Mouse (Mus musculus) forebrain, embryonic 12.5 days (tissue): ENCODE results near the gene Cdh15. TPM values are rescaled to one million over a fixed set of nuclear protein-coding genes. Genes with fewer than 3 reads are reported as not detected.
A peak's percentile ranks its signal among the peaks of the same experiment; 100 is the strongest.

Source experiments
- ATAC-seq: fragments of 200-750 bp; cut with Nextera tagmentation; 2 replicates; pipeline ENCODE4 v1.8.0; 2017; ENCODE audit warnings: moderate TSS enrichment; ENCODE audit not compliant: low FRiP score
- H3K27ac ChIP-seq: fragments of 300-500 bp; sonication (generic); 2 replicates; pipeline ENCODE4 v1.5.1; 2016; ENCODE audit warnings: mild to moderate bottlenecking
- H3K27me3 ChIP-seq: fragments of 300-500 bp; sonication (generic); 2 replicates; pipeline ENCODE4 v1.6.1; 2016; ENCODE audit warnings: mild to moderate bottlenecking
- H3K36me3 ChIP-seq: fragments of 300-500 bp; sonication (generic); replicated peaks from 2 replicates; pipeline ENCODE4 v1.6.1; 2016; ENCODE audit warnings: mild to moderate bottlenecking
- H3K4me1 ChIP-seq: fragments of 300-500 bp; sonication (generic); 2 replicates; pipeline ENCODE4 v1.6.1; 2016
- H3K4me2 ChIP-seq: fragments of 300-500 bp; sonication (generic); 2 replicates; pipeline ENCODE4 v1.6.1; 2016; ENCODE audit warnings: mild to moderate bottlenecking, moderate library complexity
- H3K4me3 ChIP-seq: fragments of 300-500 bp; sonication (generic); replicated peaks from 2 replicates; pipeline ENCODE4 v1.5.1; 2016; ENCODE audit warnings: mild to moderate bottlenecking
- H3K9ac ChIP-seq: fragments of 300-500 bp; sonication (generic); 2 replicates; pipeline ENCODE4 v1.6.1; 2016; ENCODE audit warnings: mild to moderate bottlenecking
- H3K9me3 ChIP-seq: fragments of 300-500 bp; sonication (generic); 2 replicates; pipeline ENCODE4 v1.6.1; 2016
- WGBS: fragments of 180-500 bp; shearing (Covaris S2); methylation state at CpG from one replicate; pipeline ENCODE4 v1.1.7; 2016; 5-methylcytosine and 5-hydroxymethylcytosine counted together
- polyA plus RNA-seq: library from polyadenylated mRNA; unstranded; fragments of >200 nt; fragmentation: Nextera tagmentation; extraction: Ambion mirVana; gene quantifications from 2 replicates; pipeline ENCODE4 v1.2.1, GENCODE M21; 2016

Gene Cdh15
- polyA plus RNA-seq, 1 experiment from 2014 or later: 0.73 TPM

DNA sequence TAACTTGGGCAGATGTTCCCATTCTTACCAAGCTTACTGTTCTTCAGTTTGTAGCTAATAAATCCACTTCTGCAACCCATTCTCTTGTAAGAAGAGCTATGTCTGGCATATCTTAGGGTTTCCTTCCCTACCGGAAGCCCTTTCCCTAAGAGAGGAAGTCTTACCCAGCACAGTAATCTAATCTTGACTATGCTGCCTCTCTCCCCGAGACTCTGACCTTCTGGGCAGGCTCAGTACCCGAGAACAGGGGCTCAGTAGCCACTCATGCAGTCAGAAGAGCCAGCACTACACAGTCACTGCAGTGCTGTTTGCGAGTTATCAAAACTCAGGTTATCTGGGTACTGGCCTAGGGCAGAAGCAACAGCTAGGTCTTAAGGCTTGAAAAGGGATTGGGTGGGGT, 50.3 kb downstream of the Cdh15 start:
- Histone ChIP-seq H3K36me3 (peaks cover 67% of the 10 kb centered on the region), H3K4me3 (no peak overlapping the region), H3K9ac (no peak overlapping the region), H3K4me1 (no peaks in the 10 kb centered on the region), H3K27me3 (no peaks in the 10 kb centered on the region), H3K4me2 (no peak overlapping the region), H3K9me3 (no peaks in the 10 kb centered on the region), H3K27ac (no peak overlapping the region)
- 87% methylated on average over 4 of the region's 4 CpGs for WGBS
- no peak for ATAC-seq

DNA sequence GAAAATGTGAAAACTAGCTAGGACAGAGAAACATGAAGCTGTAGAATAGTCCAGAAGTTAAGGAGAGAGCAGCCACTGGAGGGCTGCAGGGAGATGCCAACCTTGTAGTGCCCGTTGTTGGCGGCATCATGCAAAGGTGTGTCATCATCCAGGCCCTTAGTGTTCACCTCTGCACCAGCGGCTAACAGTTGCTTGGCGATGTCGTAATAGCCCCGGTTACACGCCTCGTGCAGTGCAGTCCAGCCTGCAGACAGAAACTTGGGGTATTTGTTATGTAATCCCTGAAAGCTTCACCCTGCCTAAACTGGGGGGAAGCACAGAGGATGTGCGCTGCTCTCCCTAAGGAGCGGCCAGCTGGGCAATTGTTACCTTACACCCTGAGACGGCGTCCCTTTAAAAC, 50.7 kb downstream of the Cdh15 start:
- WGBS: 95% methylated on average over 12 of the region's 12 CpGs
- no peak for ATAC-seq
- Histone ChIP-seq H3K36me3 (peaks cover 63% of the 10 kb centered on the region), H3K4me3 (no peak overlapping the region), H3K4me2 (no peak overlapping the region), H3K27me3 (no peaks in the 10 kb centered on the region), H3K4me1 (no peaks in the 10 kb centered on the region), H3K9ac (no peak overlapping the region), H3K27ac (no peak overlapping the region), H3K9me3 (no peaks in the 10 kb centered on the region)

DNA sequence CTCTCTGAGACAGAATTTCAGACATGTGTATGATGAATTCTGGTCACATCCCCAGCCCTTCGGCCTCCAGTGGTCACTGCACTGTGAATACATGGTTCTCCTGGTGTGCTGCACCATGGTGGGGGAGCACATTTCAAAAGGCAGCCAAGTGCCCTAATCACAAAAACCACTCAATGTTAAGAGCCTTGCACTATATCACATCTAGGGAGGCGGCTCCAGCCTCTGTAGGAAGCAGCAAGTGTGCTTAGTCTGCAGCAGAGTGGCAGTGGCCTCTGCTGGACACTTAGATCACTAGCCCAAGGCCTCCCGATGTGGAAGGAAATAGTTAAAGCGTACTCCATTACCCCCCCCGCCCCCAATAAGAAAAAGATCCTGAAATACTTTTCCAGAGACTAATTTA, 51.3 kb downstream of the Cdh15 start:
- H3K27ac ChIP-seq: no peak overlapping the region
- H3K4me3 ChIP-seq: no peak overlapping the region
- WGBS: 68% methylated on average over 5 of the region's 5 CpGs
- H3K36me3 ChIP-seq: peaks cover 57% of the 10 kb centered on the region
- ATAC-seq: no peak
- H3K9ac ChIP-seq: no peak overlapping the region
- H3K9me3 ChIP-seq: no peaks in the 10 kb centered on the region
- H3K27me3 ChIP-seq: no peaks in the 10 kb centered on the region
- no peaks in the 10 kb centered on the region for H3K4me1 ChIP-seq
- H3K4me2 ChIP-seq: no peak overlapping the region

DNA sequence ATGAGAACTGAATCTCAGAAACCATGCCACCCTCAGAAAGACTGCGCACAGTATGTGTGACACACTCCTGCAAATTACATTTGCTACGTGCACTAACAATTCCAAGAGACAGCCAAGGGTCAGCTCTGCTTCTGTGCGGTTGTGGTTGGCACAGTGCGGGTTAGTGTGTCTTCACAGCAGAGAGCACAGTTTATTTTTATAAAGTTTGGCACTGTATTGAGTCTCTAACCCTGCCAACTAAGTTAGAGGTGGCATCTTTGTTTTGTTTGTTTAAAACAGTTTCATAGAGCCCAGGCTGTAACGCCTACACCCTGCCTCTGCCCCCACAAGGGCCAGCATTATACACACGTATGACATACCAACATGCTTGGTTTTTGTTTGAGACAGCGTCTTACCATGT, 53.7 kb downstream of the Cdh15 start:
- Histone ChIP-seq H3K36me3 (peaks cover 33% of the 10 kb centered on the region), H3K4me1 (no peaks in the 10 kb centered on the region), H3K9ac (no peak overlapping the region), H3K27me3 (no peaks in the 10 kb centered on the region), H3K27ac (no peak overlapping the region), H3K4me2 (no peak overlapping the region), H3K9me3 (no peaks in the 10 kb centered on the region), H3K4me3 (no peak overlapping the region)
- ATAC-seq: no peak
- 95% methylated on average over 7 of the region's 7 CpGs for WGBS

GRCm38 (mm10) chr8:122901892-122902515, 54.2 kb downstream of the Cdh15 start:
- H3K9me3 ChIP-seq: no peaks in the 10 kb centered on the region
- H3K27me3 ChIP-seq: no peaks in the 10 kb centered on the region
- no peak overlapping the region for H3K4me2 ChIP-seq
- no peak for ATAC-seq
- no peak overlapping the region for H3K9ac ChIP-seq
- WGBS: 91% methylated on average over 8 of the region's 8 CpGs
- peaks cover 28% of the 10 kb centered on the region for H3K36me3 ChIP-seq
- H3K4me3 ChIP-seq: no peak overlapping the region
- no peak overlapping the region for H3K27ac ChIP-seq
- H3K4me1 ChIP-seq: no peaks in the 10 kb centered on the region

- 65% methylated on average over 3 of the region's 3 CpGs for WGBS
- H3K27ac ChIP-seq: no peak overlapping the region; the same call in 1 of the 2 replicates
- no peaks in the 10 kb centered on the region for H3K9me3 ChIP-seq
- peaks cover 28% of the 10 kb centered on the region for H3K36me3 ChIP-seq
- no peak for ATAC-seq
- H3K9ac ChIP-seq: no peak overlapping the region; the same call in 1 of the 2 replicates
- no peaks in the 10 kb centered on the region for H3K27me3 ChIP-seq
- no peak overlapping the region for H3K4me2 ChIP-seq
- no peak overlapping the region for H3K4me3 ChIP-seq
- no peaks in the 10 kb centered on the region for H3K4me1 ChIP-seq
Measured at GRCm38 (mm10) chr8:122902581-122902980, 54.8 kb downstream of the Cdh15 start.

DNA sequence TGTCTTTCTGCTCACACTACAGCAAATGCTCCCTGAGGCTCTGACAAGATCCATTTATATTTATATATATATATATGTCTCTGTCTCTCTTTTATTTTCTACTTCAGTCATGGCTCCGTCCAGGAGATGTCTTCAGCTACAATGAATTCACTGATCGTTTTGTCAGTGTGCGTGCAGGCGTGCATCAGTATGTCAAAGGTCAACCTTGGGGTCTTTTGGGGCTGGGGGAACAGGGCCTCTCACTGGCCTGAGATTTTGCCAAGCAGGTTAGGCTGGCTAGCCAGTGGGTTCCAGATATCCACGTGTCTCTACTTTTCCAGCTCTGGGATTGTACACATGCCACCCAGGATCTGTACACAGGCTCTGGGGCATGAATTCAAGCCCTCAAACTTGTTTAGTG, 55.2 kb downstream of the Cdh15 start:
- ATAC-seq: no peak
- Histone ChIP-seq H3K9ac (no peak overlapping the region), H3K4me3 (no peak overlapping the region), H3K4me2 (no peak overlapping the region), H3K36me3 (peaks cover 28% of the 10 kb centered on the region), H3K9me3 (no peaks in the 10 kb centered on the region), H3K27ac (no peak overlapping the region; the same call in 1 of the 2 replicates), H3K27me3 (no peaks in the 10 kb centered on the region), H3K4me1 (no peaks in the 10 kb centered on the region)
- WGBS: 36% methylated on average over 5 of the region's 5 CpGs

DNA sequence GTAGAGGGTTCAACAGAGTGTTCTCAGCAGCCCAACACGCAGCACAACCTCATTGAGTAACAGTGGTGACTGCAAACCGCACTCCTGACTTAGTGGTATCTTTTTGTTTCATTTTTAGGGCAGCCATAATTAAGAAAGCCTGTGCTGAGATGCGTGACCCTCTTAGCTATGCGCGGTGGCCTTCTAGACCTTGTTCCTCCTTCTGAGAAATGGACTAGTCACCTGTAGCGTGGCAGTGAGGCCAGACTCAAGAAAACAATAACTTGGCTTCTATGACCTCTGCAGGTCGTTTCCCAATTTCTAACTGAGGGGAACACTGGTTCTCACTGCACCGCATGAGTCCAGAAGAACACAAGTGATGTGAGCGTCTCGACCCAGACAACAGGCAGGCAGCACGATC, 56.7 kb downstream of the Cdh15 start:
- WGBS: 89% methylated on average over 11 of the region's 11 CpGs
- Histone ChIP-seq H3K9me3 (no peaks in the 10 kb centered on the region), H3K9ac (no peak overlapping the region), H3K36me3 (peaks cover 22% of the 10 kb centered on the region), H3K27me3 (no peaks in the 10 kb centered on the region), H3K27ac (no peak overlapping the region; the same call in 1 of the 2 replicates), H3K4me3 (no peak overlapping the region), H3K4me2 (no peak overlapping the region), H3K4me1 (peaks cover under 1% of the 10 kb centered on the region; the same call in 1 of the 2 replicates)
- ATAC-seq: no peak

- no peak overlapping the region for H3K4me3 ChIP-seq
- H3K4me2 ChIP-seq: no peak overlapping the region
- no peaks in the 10 kb centered on the region for H3K27me3 ChIP-seq
- H3K4me1 ChIP-seq: peaks cover 8% of the 10 kb centered on the region
- H3K27ac ChIP-seq: no peak overlapping the region
- H3K9me3 ChIP-seq: no peaks in the 10 kb centered on the region
- H3K9ac ChIP-seq: no peak overlapping the region
- H3K36me3 ChIP-seq: peaks cover 18% of the 10 kb centered on the region
- 95% methylated on average over 4 of the region's 4 CpGs for WGBS
- ATAC-seq: no peak
Measured at GRCm38 (mm10) chr8:122905346-122905745, 57.6 kb downstream of the Cdh15 start.

- no peak overlapping the region for H3K4me2 ChIP-seq
- no peak overlapping the region for H3K27ac ChIP-seq
- no peaks in the 10 kb centered on the region for H3K27me3 ChIP-seq
- peak; percentile 53 for ATAC-seq
- peaks cover 9% of the 10 kb centered on the region for H3K4me1 ChIP-seq
- 59% methylated on average over 6 of the region's 6 CpGs for WGBS
- H3K4me3 ChIP-seq: no peak overlapping the region
- H3K9ac ChIP-seq: no peak overlapping the region
- no peaks in the 10 kb centered on the region for H3K9me3 ChIP-seq
- peaks cover 18% of the 10 kb centered on the region for H3K36me3 ChIP-seq
Measured at GRCm38 (mm10) chr8:122906463-122907021, 58.8 kb downstream of the Cdh15 start.

DNA sequence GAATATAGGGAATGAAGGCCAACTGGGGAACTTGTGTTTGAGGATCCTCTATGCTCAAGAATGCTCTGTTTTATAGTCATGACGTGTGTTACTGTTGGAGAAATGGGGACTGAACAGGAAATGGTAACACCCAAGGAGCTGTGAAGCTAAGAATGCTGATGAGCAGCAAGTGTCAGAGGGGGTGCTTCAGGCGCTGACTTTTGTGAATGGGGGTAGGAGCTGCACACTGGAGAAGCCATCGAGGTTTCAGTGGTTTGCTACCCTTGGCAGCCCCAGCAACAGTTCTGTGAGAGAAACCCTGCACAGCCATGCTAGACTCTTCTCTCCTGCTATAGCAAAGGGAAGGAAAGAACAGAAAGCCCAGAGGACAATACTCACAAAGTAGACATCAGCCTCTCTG, 64.4 kb downstream of the Cdh15 start:
- 95% methylated on average over 3 of the region's 3 CpGs for WGBS
- Histone ChIP-seq H3K9me3 (no peaks in the 10 kb centered on the region), H3K4me1 (peaks cover 9% of the 10 kb centered on the region), H3K27me3 (no peaks in the 10 kb centered on the region), H3K9ac (no peak overlapping the region), H3K36me3 (peaks cover 46% of the 10 kb centered on the region), H3K27ac (no peak overlapping the region), H3K4me2 (no peak overlapping the region), H3K4me3 (no peak overlapping the region)
- ATAC-seq: no peak

- H3K9me3 ChIP-seq: no peaks in the 10 kb centered on the region
- no peak overlapping the region for H3K27ac ChIP-seq
- no peaks in the 10 kb centered on the region for H3K27me3 ChIP-seq
- H3K9ac ChIP-seq: no peak overlapping the region
- no peak overlapping the region for H3K4me3 ChIP-seq
- H3K4me2 ChIP-seq: no peak overlapping the region
- 88% methylated on average over 4 of the region's 4 CpGs for WGBS
- no peak for ATAC-seq
- H3K36me3 ChIP-seq: peaks cover 39% of the 10 kb centered on the region
- H3K4me1 ChIP-seq: peaks cover 14% of the 10 kb centered on the region
Measured at GRCm38 (mm10) chr8:122912871-122913270, 65.1 kb downstream of the Cdh15 start.

- Histone ChIP-seq H3K4me3 (no peak overlapping the region), H3K27ac (no peak overlapping the region), H3K4me2 (no peak overlapping the region), H3K36me3 (peaks cover 30% of the 10 kb centered on the region), H3K9me3 (no peaks in the 10 kb centered on the region), H3K27me3 (no peaks in the 10 kb centered on the region), H3K9ac (no peak overlapping the region), H3K4me1 (peaks cover 27% of the 10 kb centered on the region)
- no peak for ATAC-seq
- 88% methylated on average over 3 of the region's 3 CpGs for WGBS
Measured at GRCm38 (mm10) chr8:122916766-122917165, 69.0 kb downstream of the Cdh15 start.
